Mouse (Mus musculus) cortical plate, adult 2 months (tissue): ENCODE results near the gene Endov. TPM values are rescaled to one million over a fixed set of nuclear protein-coding genes. Genes with fewer than 3 reads are reported as not detected.

Experiments used
- H3K27ac ChIP-seq: fragments of 200-500 bp; 2 replicates; pipeline ENCODE4 v1.5.1; 2012; ENCODE audit warnings: low read length, control low read depth, inconsistent platforms; ENCODE audit not compliant: insufficient read depth
- H3K4me1 ChIP-seq: fragments of 200-500 bp; 2 replicates; pipeline ENCODE4 v1.6.1; 2011; ENCODE audit warnings: low read length; ENCODE audit not compliant: control insufficient read depth, insufficient read depth
- H3K4me3 ChIP-seq: fragments of 200-500 bp; 2 replicates; pipeline ENCODE4 v1.5.1; 2011; ENCODE audit warnings: mild to moderate bottlenecking, low read length, control low read depth; ENCODE audit not compliant: insufficient read depth
- CTCF ChIP-seq: fragments of 200-500 bp; IDR thresholded peaks from 2 replicates; pipeline ENCODE4 v1.5.1; 2011; ENCODE audit warnings: mild to moderate bottlenecking, control low read depth, low read length; ENCODE audit not compliant: insufficient read depth; ENCODE audit errors: extremely low read depth
- POLR2A ChIP-seq: fragments of 200-500 bp; IDR thresholded peaks from 2 replicates; pipeline ENCODE4 v1.6.1; 2011; ENCODE audit warnings: mild to moderate bottlenecking, low read length, control low read depth; ENCODE audit not compliant: insufficient read depth; ENCODE audit errors: extremely low read depth
- polyA plus RNA-seq: library from polyadenylated mRNA; depleted of rRNA; stranded (reverse); fragments of >200 nt; gene quantifications from 2 replicates; pipeline ENCODE4 v1.2.3, GENCODE M21; 2012

Endov gene
- polyA plus RNA-seq, 1 experiment, result 21.1 TPM

DNA sequence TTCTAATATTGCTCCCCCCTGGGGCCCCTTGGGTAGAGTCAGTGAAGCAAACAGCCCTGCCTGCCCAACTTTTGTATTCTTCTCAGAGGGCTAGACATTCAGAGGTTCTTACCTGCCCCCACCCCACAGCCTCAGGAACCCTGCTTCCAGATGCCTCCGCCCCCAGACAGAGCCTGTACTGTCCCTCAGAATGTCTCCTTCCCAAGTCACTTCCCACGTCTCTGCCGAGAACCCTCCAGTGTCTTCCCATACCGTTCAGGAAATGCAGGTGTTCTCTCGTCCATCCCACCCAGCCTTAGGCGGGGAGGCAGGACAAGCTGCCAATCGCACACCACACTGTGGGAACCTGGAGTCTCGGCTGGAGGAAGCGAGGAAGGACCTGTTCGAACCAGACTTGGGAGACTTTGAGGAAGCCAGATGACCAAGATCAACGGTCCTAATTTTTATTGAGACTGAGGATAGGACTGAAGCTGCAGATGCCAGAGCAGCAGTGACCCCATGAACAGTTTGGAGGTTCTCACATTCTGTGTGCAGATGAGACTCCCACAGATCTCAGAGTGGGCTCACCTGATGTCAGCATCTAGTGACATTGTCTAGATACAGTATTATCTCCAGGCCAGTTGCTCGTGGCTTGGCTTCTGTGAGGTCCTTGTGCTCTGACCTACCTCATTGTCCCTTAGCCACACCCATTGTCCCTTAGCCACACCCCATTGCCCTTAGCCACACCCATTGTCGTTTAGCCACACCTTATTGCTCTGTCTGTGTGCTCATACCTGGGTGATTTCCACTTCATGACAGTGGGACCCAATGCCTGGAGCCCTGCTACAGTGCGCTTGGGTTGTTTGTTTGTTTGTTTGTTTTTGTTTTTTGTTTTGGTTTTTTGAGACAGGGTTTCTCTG lies 35.2 kb downstream of the Endov start:
- Histone ChIP-seq H3K4me3 (no peak overlapping the region), H3K4me1 (peaks cover 7% of the 10 kb centered on the region), H3K27ac (no peak overlapping the region)
- TF ChIP-seq POLR2A, result no peak
- TF ChIP-seq CTCF, result no peak

DNA sequence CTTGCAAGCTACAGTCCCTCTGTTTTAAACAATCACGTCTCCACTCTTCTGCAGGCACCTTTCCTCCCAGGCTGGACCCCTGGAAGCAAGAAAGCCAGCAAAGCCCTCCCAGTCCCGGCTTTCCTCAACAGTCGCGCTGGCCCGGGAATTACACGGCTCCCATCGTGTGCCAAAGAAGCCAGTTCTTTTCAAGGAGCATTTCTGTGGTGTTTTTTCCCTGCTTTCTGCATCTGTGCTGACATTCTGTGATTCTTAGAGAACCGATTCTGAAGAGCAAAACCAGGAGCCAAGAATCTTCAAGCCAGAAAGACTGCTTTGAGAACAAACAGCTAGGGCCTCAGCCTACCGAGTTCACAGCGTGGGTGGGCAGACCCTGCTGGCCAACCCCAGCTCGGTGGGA lies 37.8 kb downstream of the Endov start:
- peaks cover 7% of the 10 kb centered on the region for H3K4me1 ChIP-seq
- TF ChIP-seq POLR2A (no peak), CTCF (no peak)
- no peak overlapping the region for H3K4me3 ChIP-seq
- H3K27ac ChIP-seq, result peak overlapping the region; percentile 15; the same call in 1 of the 2 replicates

DNA sequence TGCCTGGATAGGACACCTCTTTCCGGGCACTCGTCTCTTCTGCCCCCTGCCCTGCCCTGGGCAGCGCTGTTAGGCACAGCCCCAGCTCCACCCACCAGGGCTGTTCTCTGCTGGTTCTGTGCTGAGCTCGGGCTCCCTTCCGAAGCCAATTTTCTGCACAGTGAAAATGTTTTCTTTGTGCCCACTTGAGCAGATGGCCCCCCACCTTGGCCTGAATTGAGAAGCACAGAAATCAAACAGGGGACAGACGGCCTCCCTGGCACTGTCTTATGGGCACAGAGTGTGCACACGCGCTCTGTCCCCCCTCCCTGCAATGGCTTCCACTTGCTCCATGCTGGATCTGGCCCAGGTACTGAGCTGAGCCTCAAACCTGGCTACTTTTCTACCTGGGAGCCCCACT lies 41.3 kb downstream of the Endov start:
- H3K4me1 ChIP-seq, result peaks cover 7% of the 10 kb centered on the region
- H3K4me3 ChIP-seq, result no peak overlapping the region
- H3K27ac ChIP-seq, result no peak overlapping the region
- TF ChIP-seq CTCF (no peak), POLR2A (no peak)

DNA sequence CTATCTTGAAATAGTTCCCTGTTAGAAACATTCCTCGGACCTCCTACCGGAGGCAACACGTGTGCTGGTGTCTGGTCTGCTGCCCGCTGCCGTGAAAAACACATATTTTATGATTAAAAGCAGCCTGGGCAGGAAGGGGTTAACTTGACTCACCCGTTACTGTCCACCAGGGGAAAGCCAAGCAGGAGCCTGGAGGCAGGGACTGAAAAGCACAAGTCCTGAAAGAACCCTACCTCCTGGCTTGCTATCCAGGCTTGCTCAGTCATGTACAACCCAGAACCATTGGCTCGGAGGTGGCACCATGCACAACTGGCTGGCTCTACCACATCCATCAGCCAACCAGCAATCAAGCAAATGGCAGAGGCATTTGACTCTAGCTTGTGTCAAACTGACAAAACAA lies 42.6 kb downstream of the Endov start:
- no peak overlapping the region for H3K27ac ChIP-seq
- H3K4me1 ChIP-seq, result peaks cover 3% of the 10 kb centered on the region
- TF ChIP-seq POLR2A (no peak), CTCF (no peak)
- no peak overlapping the region for H3K4me3 ChIP-seq

DNA sequence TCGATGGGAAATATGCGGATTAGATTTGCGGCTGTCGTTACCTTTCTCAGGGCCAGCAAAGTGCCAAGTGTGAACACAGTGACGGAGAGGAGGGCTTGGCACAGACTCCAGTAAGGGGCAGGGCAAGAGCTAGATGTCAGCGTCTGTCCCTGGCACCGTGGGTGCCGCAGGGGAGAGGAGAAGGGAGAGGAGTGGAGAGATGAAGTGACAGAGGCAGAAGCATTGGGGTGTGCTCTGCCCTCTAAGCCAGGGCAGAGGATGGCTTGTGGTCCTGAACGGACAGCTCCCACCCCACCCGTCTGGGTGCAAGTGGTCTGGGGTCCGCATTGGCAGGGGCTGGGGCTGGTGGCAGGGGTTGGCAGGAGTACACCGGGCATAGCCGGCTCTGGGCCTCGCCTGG lies 48.8 kb downstream of the Endov start:
- Histone ChIP-seq H3K27ac (no peak overlapping the region), H3K4me3 (no peak overlapping the region)
- TF ChIP-seq CTCF (no peak), POLR2A (peak; percentile 43)

DNA sequence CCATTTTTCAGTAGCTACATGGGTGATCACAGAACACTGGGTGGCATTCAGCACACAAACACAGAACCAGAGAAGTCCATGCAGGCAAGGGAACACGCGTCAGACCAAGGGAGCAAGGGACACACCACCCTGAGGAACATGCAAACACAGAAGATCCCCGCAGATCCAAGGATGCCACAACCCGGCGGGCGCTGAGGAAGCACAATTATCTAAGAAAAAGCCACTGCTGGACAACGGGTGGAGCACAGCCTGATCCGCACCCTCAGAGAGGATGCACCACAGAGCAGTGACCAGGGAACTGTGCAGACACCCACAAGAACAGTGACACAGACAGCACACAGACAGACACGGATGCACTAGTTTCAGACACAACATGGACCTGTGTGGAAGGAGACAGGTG lies 49.4 kb downstream of the Endov start:
- Histone ChIP-seq H3K4me3 (no peak overlapping the region), H3K4me1 (no peaks in the 10 kb centered on the region), H3K27ac (no peak overlapping the region)
- TF ChIP-seq CTCF (no peak), POLR2A (peak; percentile 10; the same call in 1 of the 2 replicates)

More for the DNA sequence above, 48.8 kb downstream of the Endov start:
- no peaks in the 10 kb centered on the region for H3K4me1 ChIP-seq

DNA sequence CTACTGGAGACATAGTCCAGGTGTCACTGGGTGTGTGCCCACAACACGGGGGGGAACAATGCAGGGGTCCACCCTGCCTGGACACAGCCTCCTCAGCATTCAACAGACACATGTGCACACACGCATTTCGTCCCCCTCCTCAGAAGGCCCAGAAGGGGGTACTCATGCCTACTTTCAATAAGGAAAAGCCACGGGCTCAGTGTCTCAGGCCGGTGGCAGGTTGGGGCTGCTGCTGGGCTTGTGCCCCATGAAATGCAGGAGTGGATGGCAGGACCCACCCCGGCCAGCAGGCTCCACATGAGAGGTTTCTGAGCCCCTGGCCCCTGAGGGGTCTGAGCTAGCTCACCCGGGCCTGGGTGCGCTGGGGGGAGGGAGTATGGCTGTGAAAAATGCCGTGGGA lies 49.9 kb downstream of the Endov start:
- no peak for TF ChIP-seq CTCF
- 0 out of 2 replicates have a peak, but pooled peaks have one; percentile 14 for TF ChIP-seq POLR2A
- Histone ChIP-seq H3K4me3 (no peak overlapping the region), H3K27ac (no peak overlapping the region), H3K4me1 (no peaks in the 10 kb centered on the region)

DNA sequence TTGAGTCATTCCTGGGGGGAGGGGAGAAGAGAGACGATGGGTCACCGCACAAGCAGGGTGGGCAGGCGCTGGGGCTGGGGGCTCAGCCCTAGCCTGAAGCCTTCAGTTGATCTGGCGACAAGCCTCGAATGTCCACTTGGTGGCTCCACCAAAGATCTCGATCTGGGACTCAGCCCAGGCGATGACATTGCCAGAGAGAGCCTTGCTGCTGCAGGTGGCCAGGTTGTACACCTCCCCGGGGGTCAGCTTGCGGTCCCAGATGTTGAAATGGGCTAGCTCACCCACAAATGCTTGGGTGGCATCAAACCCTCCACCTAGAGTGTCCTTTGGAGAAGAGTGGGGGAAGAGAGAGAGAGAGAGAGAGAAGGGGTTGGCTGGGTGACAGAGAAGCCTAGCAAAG lies 51.2 kb downstream of the Endov start:
- H3K27ac ChIP-seq, result no peak overlapping the region
- no peaks in the 10 kb centered on the region for H3K4me1 ChIP-seq
- TF ChIP-seq POLR2A (no peak), CTCF (no peak)
- no peak overlapping the region for H3K4me3 ChIP-seq

DNA sequence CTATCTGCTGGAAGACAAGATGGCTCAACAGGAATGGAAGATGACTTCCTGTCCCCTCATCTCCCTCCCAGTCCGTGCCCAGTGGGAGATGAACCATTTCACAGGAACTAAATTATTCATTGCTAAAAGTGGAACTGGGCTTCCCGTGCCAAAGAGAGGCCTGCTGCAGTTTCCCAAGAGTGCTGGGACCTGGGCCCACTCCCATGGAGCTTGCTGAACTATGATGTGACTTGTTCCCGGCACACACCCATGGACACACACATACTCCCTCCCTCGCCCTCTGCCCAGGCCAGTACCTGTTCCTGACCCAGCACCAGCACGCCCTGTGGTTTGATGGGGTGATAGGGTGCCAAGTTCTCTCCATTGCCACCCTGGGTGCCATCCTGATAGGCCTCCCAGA lies 51.7 kb downstream of the Endov start:
- Histone ChIP-seq H3K4me1 (no peaks in the 10 kb centered on the region), H3K27ac (no peak overlapping the region), H3K4me3 (peak overlapping the region; percentile 76; the same call in 1 of the 2 replicates)
- TF ChIP-seq CTCF (no peak), POLR2A (no peak)

DNA sequence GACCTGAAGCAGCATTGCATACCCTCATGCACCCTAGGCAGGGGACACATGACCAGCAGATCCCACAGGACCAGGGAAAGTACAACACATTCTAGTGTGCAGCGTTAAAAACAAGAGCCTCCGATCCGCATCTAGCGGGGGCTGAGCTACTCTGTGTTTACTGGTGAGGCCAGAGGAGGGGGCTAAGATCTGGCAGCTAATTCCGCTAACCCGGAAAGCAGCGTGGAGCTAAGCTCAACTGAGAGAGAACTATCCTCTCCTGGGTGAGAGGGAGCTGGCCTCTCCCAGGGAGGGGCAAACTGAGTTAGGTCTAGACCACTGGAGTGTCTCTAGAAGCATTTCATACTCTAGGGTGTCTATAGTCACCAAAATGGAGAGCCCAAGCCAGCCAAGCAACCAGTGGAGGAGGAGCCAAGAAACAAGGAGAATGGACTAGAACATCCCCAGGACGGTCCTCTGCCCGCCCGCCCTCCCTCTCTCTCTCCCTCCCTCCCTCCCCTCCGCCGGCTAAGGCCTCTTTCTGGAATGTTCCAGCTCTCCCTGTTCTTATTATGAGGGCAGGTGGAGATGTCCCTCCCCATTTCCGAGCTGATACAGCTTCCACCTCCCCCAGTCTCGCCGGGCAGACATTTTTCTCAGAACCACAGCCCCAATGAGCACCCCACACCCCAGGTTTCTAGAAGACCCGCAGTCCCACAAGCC lies 52.8 kb downstream of the Endov start:
- H3K4me1 ChIP-seq, result no peaks in the 10 kb centered on the region
- peak overlapping the region; percentile 76 for H3K4me3 ChIP-seq
- no peak overlapping the region for H3K27ac ChIP-seq
- TF ChIP-seq POLR2A (no peak), CTCF (no peak)
